Mouse (Mus musculus): ENCODE results near the gene Ing3. TPM values are rescaled to one million over a fixed set of nuclear protein-coding genes. Genes with fewer than 3 reads are reported as not detected.
A peak's percentile ranks its signal among the peaks of the same experiment; 100 is the strongest.

Gene Ing3
- polyA plus RNA-seq, 1 experiment, result 8.1 TPM

GRCm38 (mm10) chr6:21984990-21985731 is 35.8 kb downstream of the Ing3 start:
- TF ChIP-seq CEBPB (IDR thresholded peaks at IDR 0.05; ENCODE audit: insufficient read depth, poor library complexity, severe bottlenecking) (no peak), POLR2A (IDR thresholded peaks at IDR 0.05; ENCODE audit: insufficient read length, low read depth) (no peak), POLR2AphosphoS2 (IDR thresholded peaks at IDR 0.05; ENCODE audit: insufficient read length, low read depth) (no peak), REST (IDR thresholded peaks at IDR 0.05; ENCODE audit: insufficient read depth, insufficient read length) (no peak), MYOD1 (IDR thresholded peaks at IDR 0.05; ENCODE audit: control insufficient read depth in 1 of 3, insufficient read length in 2 of 3, low read depth in 2 of 3) (no peak), TCF3 (IDR thresholded peaks at IDR 0.05; ENCODE audit: insufficient read length, low read depth) (no peak), TCF12 (IDR thresholded peaks at IDR 0.05; ENCODE audit: insufficient read depth, poor library complexity, severe bottlenecking) (no peak), SRF (IDR thresholded peaks at IDR 0.05; ENCODE audit: control insufficient read depth, insufficient read length, low read depth) (no peak), MYOG (IDR thresholded peaks at IDR 0.05; ENCODE audit: control insufficient read depth in 1 of 3, insufficient read depth in 1 of 3, insufficient read length in 2 of 3, low read depth in 2 of 3) (no peak), USF1 (IDR thresholded peaks at IDR 0.05; ENCODE audit: low read depth) (no peak), E2F4 (IDR thresholded peaks at IDR 0.05; ENCODE audit: insufficient read depth) (no peak), MAX (IDR thresholded peaks at IDR 0.05; ENCODE audit: low read depth) (no peak)
- Histone ChIP-seq H3K4me2 (ENCODE audit: low read depth) (peak overlapping the region; percentile 94), H3K4me3 (peak overlapping the region; percentile 43), H3K36me3 (ENCODE audit: control insufficient read depth, insufficient read depth) (no peaks in the 10 kb centered on the region), H3ac (ENCODE audit: control insufficient read depth, insufficient read length) (no peak overlapping the region), H3K27me3 (ENCODE audit: control insufficient read depth, insufficient read depth, insufficient read length) (no peaks in the 10 kb centered on the region), H3K79me2 (ENCODE audit: control insufficient read depth, insufficient read depth) (no peaks in the 10 kb centered on the region)

GRCm38 (mm10) chr6:21985732-21986540 is 36.6 kb downstream of the Ing3 start, which contains the start of gene Cped1:
Gene Cped1, plus strand, starts transcription at chr6:21985916.
- TF ChIP-seq MAX (IDR thresholded peaks at IDR 0.05; ENCODE audit: low read depth) (no peak), TCF12 (IDR thresholded peaks at IDR 0.05; ENCODE audit: insufficient read depth, poor library complexity, severe bottlenecking) (no peak), SRF (IDR thresholded peaks at IDR 0.05; ENCODE audit: control insufficient read depth, insufficient read length, low read depth) (no peak), REST (IDR thresholded peaks at IDR 0.05; ENCODE audit: insufficient read depth, insufficient read length) (no peak), MYOD1 (IDR thresholded peaks at IDR 0.05; ENCODE audit: control insufficient read depth in 1 of 3, insufficient read length in 2 of 3, low read depth in 2 of 3) (peak in 2 of 3 experiments; percentile 70 to 73), POLR2AphosphoS2 (IDR thresholded peaks at IDR 0.05; ENCODE audit: insufficient read length, low read depth) (peak; percentile 71), E2F4 (IDR thresholded peaks at IDR 0.05; ENCODE audit: insufficient read depth) (no peak), CEBPB (IDR thresholded peaks at IDR 0.05; ENCODE audit: insufficient read depth, poor library complexity, severe bottlenecking) (no peak), TCF3 (IDR thresholded peaks at IDR 0.05; ENCODE audit: insufficient read length, low read depth) (no peak), POLR2A (IDR thresholded peaks at IDR 0.05; ENCODE audit: insufficient read length, low read depth) (peak; percentile 90), MYOG (IDR thresholded peaks at IDR 0.05; ENCODE audit: control insufficient read depth in 1 of 3, insufficient read depth in 1 of 3, insufficient read length in 2 of 3, low read depth in 2 of 3) (peak in 2 of 3 experiments; percentile 50 to 69), USF1 (IDR thresholded peaks at IDR 0.05; ENCODE audit: low read depth) (no peak)
- Histone ChIP-seq H3K27me3 (ENCODE audit: control insufficient read depth, insufficient read depth, insufficient read length) (no peaks in the 10 kb centered on the region), H3K4me3 (peak within 1 kb of the TSS; percentile 43), H3K79me2 (ENCODE audit: control insufficient read depth, insufficient read depth) (no peaks in the 10 kb centered on the region), H3K36me3 (ENCODE audit: control insufficient read depth, insufficient read depth) (no peaks in the 10 kb centered on the region), H3K4me2 (ENCODE audit: low read depth) (peak within 1 kb of the TSS; percentile 94), H3ac (ENCODE audit: control insufficient read depth, insufficient read length) (peak within 1 kb of the TSS; percentile 4)

GRCm38 (mm10) chr6:21986660-21987331 is 37.4 kb downstream of the Ing3 start:
- TF ChIP-seq TCF12 (IDR thresholded peaks at IDR 0.05; ENCODE audit: insufficient read depth, poor library complexity, severe bottlenecking) (no peak), REST (IDR thresholded peaks at IDR 0.05; ENCODE audit: insufficient read depth, insufficient read length) (no peak), MYOG (IDR thresholded peaks at IDR 0.05; ENCODE audit: control insufficient read depth in 1 of 3, insufficient read depth in 1 of 3, insufficient read length in 2 of 3, low read depth in 2 of 3) (no peak)
- Histone ChIP-seq H3K79me2 (ENCODE audit: control insufficient read depth, insufficient read depth) (no peaks in the 10 kb centered on the region), H3ac (ENCODE audit: control insufficient read depth, insufficient read length) (no peak overlapping the region), H3K36me3 (ENCODE audit: control insufficient read depth, insufficient read depth) (no peaks in the 10 kb centered on the region), H3K4me2 (ENCODE audit: low read depth) (peak overlapping the region; percentile 94), H3K4me3 (peak overlapping the region; percentile 43), H3K27me3 (ENCODE audit: control insufficient read depth, insufficient read depth, insufficient read length) (no peaks in the 10 kb centered on the region)

DNA sequence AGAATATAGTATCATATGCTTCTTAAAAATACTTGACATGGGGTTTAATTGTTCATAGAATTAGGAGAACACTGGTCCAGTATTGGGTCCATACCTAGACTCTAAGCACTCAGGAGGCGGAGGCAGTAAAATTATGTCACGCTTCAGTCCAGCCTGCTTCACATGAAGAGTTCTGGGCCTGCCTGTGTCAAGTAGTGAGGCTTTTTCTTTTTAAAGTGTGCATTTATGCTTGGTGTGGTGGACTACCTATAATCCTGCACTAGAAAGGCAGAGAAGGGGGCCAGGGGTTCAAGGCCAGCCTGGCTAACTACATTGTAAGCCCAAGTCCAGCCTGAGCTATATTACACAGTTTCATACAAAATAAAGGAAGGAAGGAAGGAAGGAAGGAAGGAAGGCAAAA is 38.2 kb downstream of the Ing3 start:
- H3K36me3 ChIP-seq (ENCODE audit: control insufficient read depth, insufficient read depth), result no peaks in the 10 kb centered on the region
- peak overlapping the region; percentile 94 for H3K4me2 ChIP-seq (ENCODE audit: low read depth)
- no peak overlapping the region for H3ac ChIP-seq (ENCODE audit: control insufficient read depth, insufficient read length)
- H3K27me3 ChIP-seq (ENCODE audit: control insufficient read depth, insufficient read depth, insufficient read length), result no peaks in the 10 kb centered on the region
- TF ChIP-seq MYOG (IDR thresholded peaks at IDR 0.05; ENCODE audit: control insufficient read depth in 1 of 3, insufficient read depth in 1 of 3, insufficient read length in 2 of 3, low read depth in 2 of 3), result no peak
- no peak for TF ChIP-seq POLR2AphosphoS2 (IDR thresholded peaks at IDR 0.05; ENCODE audit: insufficient read length, low read depth)
- no peak for TF ChIP-seq MYOD1 (IDR thresholded peaks at IDR 0.05; ENCODE audit: control insufficient read depth in 1 of 3, insufficient read length in 2 of 3, low read depth in 2 of 3)
- TF ChIP-seq SRF (IDR thresholded peaks at IDR 0.05; ENCODE audit: control insufficient read depth, insufficient read length, low read depth), result no peak
- no peak for TF ChIP-seq REST (IDR thresholded peaks at IDR 0.05; ENCODE audit: insufficient read depth, insufficient read length)
- TF ChIP-seq MAX (IDR thresholded peaks at IDR 0.05; ENCODE audit: low read depth), result no peak
- TF ChIP-seq TCF12 (IDR thresholded peaks at IDR 0.05; ENCODE audit: insufficient read depth, poor library complexity, severe bottlenecking), result no peak
- no peak for TF ChIP-seq E2F4 (IDR thresholded peaks at IDR 0.05; ENCODE audit: insufficient read depth)
- TF ChIP-seq CEBPB (IDR thresholded peaks at IDR 0.05; ENCODE audit: insufficient read depth, poor library complexity, severe bottlenecking), result no peak
- no peak for TF ChIP-seq TCF3 (IDR thresholded peaks at IDR 0.05; ENCODE audit: insufficient read length, low read depth)
- no peak for TF ChIP-seq USF1 (IDR thresholded peaks at IDR 0.05; ENCODE audit: low read depth)
- no peak for TF ChIP-seq POLR2A (IDR thresholded peaks at IDR 0.05; ENCODE audit: insufficient read length, low read depth)
- H3K4me3 ChIP-seq, result peak overlapping the region; percentile 43
- H3K79me2 ChIP-seq (ENCODE audit: control insufficient read depth, insufficient read depth), result no peaks in the 10 kb centered on the region
